Mouse (Mus musculus) forebrain, embryonic 14.5 days (tissue): Measurements from ENCODE around the gene Edrf1. TPM values are rescaled to one million over a fixed set of nuclear protein-coding genes. Genes with fewer than 3 reads are reported as not detected.
"Not testable (repeated sequence)": the region's sequence is repeated elsewhere in the genome, so short reads cannot be mapped to it uniquely, and the experiment has no call there.

Source experiments
- ATAC-seq: fragments of 200-750 bp; cut with Nextera tagmentation; 2 replicates; pipeline ENCODE4 v1.8.0; 2017; ENCODE audit warnings: mild to moderate bottlenecking, moderate library complexity
- DNase-seq: peaks from one replicate; pipeline ENCODE4 v3.0.0-alpha.2; 2015; ENCODE audit warnings: low spot score
- H3K27ac ChIP-seq: fragments of 300-500 bp; sonication (generic); 2 replicates; pipeline ENCODE4 v1.5.1; 2014; ENCODE audit warnings: low read depth, mild to moderate bottlenecking, control low read depth, low read length, moderate library complexity
- H3K27me3 ChIP-seq: fragments of 300-500 bp; sonication (generic); replicated peaks from 2 replicates; pipeline ENCODE4 v1.6.1; 2014; ENCODE audit warnings: low read length, control low read depth, mixed read lengths; ENCODE audit not compliant: control insufficient read depth, insufficient read depth
- H3K36me3 ChIP-seq: fragments of 300-500 bp; sonication (generic); 2 replicates; pipeline ENCODE4 v1.6.1; 2014; ENCODE audit warnings: low read length, control low read depth; ENCODE audit not compliant: control insufficient read depth, insufficient read depth
- H3K4me1 ChIP-seq: fragments of 300-500 bp; sonication (generic); 2 replicates; pipeline ENCODE4 v1.6.1; 2014; ENCODE audit warnings: antibody characterized with exemption, low read length, control low read depth; ENCODE audit not compliant: control insufficient read depth, insufficient read depth
- H3K4me2 ChIP-seq: fragments of 300-500 bp; sonication (generic); 2 replicates; pipeline ENCODE4 v1.6.1; 2014; ENCODE audit warnings: mild to moderate bottlenecking, control low read depth, low read length
- H3K4me3 ChIP-seq: fragments of 300-500 bp; sonication (generic); 2 replicates; pipeline ENCODE4 v1.5.1; 2014; ENCODE audit warnings: low read depth, low read length, control low read depth
- H3K9ac ChIP-seq: fragments of 300-500 bp; sonication (generic); 2 replicates; pipeline ENCODE4 v1.6.1; 2014; ENCODE audit warnings: mild to moderate bottlenecking, low read length, control low read depth, moderate library complexity
- H3K9me3 ChIP-seq: fragments of 300-500 bp; sonication (generic); replicated peaks from 2 replicates; pipeline ENCODE4 v1.6.1; 2016; ENCODE audit warnings: low read length, control low read depth, mixed read lengths; ENCODE audit not compliant: control insufficient read depth
- WGBS: fragments of 180-500 bp; shearing (Covaris S2); extraction: QIAGEN DNeasy Blood & Tissue Kit; methylation state at CpG from one replicate; pipeline ENCODE4 v1.1.7; 2014; 5-methylcytosine and 5-hydroxymethylcytosine counted together
- polyA plus RNA-seq: library from polyadenylated mRNA; unstranded; fragments of >200 nt; fragmentation: Nextera tagmentation; extraction: Ambion mirVana; gene quantifications from 2 replicates; pipeline ENCODE4 v1.2.1, GENCODE M21; 2014

The Edrf1 gene
- polyA plus RNA-seq, 1 experiment from 2014 or later = 22.8 TPM

GRCm38 (mm10) chr7:133676002-133676401 lies 38.7 kb downstream of the Edrf1 start:
- WGBS = 66% methylated on average over 9 of the region's 9 CpGs

DNA sequence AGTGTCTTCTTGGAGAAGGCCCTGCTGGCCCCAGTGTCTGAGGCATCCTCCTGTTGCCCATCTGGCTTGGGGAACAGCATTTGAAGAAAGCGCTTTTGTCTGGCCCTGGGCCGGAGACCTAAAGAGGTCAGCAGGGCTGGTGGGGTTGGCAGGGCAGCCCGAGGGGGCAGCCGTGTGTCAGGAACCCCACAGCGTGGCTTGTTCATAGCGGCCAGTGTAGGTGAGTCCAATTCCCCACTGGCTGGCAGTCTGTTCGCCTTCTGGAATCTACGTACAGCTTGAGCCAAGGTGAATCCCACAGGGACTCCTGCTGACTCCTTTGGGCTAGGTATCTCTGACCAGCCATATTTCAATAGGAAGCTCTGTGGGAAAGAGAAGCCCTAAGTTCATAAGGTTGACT lies 41.4 kb downstream of the Edrf1 start:
- H3K4me2 ChIP-seq = no peak overlapping the region
- no peak overlapping the region for H3K27ac ChIP-seq
- H3K36me3 ChIP-seq = peaks cover 5% of the 10 kb centered on the region; the same call in 1 of the 2 replicates
- H3K4me3 ChIP-seq = no peak overlapping the region
- no peaks in the 10 kb centered on the region for H3K4me1 ChIP-seq
- no peaks in the 10 kb centered on the region for H3K9me3 ChIP-seq
- H3K9ac ChIP-seq = no peak overlapping the region
- WGBS = 91% methylated on average over 8 of the region's 8 CpGs
- no peak for DNase-seq
- no peak for ATAC-seq
- no peaks in the 10 kb centered on the region for H3K27me3 ChIP-seq

More at GRCm38 (mm10) chr7:133676002-133676401, 38.7 kb downstream of the Edrf1 start:
- no peak overlapping the region for H3K27ac ChIP-seq
- H3K9ac ChIP-seq = no peak overlapping the region
- no peaks in the 10 kb centered on the region for H3K9me3 ChIP-seq
- H3K4me3 ChIP-seq = no peak overlapping the region
- ATAC-seq (no peak), DNase-seq (peak; percentile 23)
- H3K4me2 ChIP-seq = no peak overlapping the region
- H3K4me1 ChIP-seq = no peaks in the 10 kb centered on the region
- peaks cover 32% of the 10 kb centered on the region for H3K36me3 ChIP-seq
- no peaks in the 10 kb centered on the region for H3K27me3 ChIP-seq

GRCm38 (mm10) chr7:133679439-133679838 lies 42.1 kb downstream of the Edrf1 start:
- WGBS = 65% methylated on average over 4 of the region's 4 CpGs
- Histone ChIP-seq H3K4me2 (no peak overlapping the region), H3K9me3 (no peaks in the 10 kb centered on the region), H3K4me1 (no peaks in the 10 kb centered on the region), H3K9ac (no peak overlapping the region), H3K36me3 (0 out of 2 replicates have a peak, but pooled peaks cover 3% of the 10 kb centered on the region), H3K27ac (no peak overlapping the region), H3K4me3 (no peak overlapping the region), H3K27me3 (no peaks in the 10 kb centered on the region)
- ATAC-seq = no peak
- DNase-seq = peak; percentile 30

- Histone ChIP-seq H3K27ac (no peak within 1 kb of the TSS), H3K4me3 (no peak within 1 kb of the TSS), H3K36me3 (no peaks in the 10 kb centered on the region), H3K4me1 (no peaks in the 10 kb centered on the region), H3K4me2 (no peak within 1 kb of the TSS), H3K9ac (no peak within 1 kb of the TSS), H3K27me3 (no peaks in the 10 kb centered on the region), H3K9me3 (no peaks in the 10 kb centered on the region)
- WGBS = 84% methylated on average over 3 of the region's 3 CpGs
- no peak for DNase-seq
- ATAC-seq = no peak
These were observed 42.6 kb downstream of the Edrf1 start, which contains the start of gene Mmp21 for GRCm38 (mm10) chr7:133679961-133680360. TSS of gene Mmp21 (minus strand) at chr7:133680061.

- H3K36me3 ChIP-seq = peaks cover 7% of the 10 kb centered on the region
- H3K27ac ChIP-seq = no peak overlapping the region
- no peak overlapping the region for H3K9ac ChIP-seq
- no peak overlapping the region for H3K4me3 ChIP-seq
- no peak overlapping the region for H3K4me2 ChIP-seq
- ATAC-seq (no peak), DNase-seq (no peak)
- no peaks in the 10 kb centered on the region for H3K4me1 ChIP-seq
- WGBS = 84% methylated on average over 5 of the region's 5 CpGs
- H3K27me3 ChIP-seq = no peaks in the 10 kb centered on the region
- H3K9me3 ChIP-seq = no peaks in the 10 kb centered on the region; the same call in 1 of the 2 replicates
These were observed 46.3 kb downstream of the Edrf1 start for GRCm38 (mm10) chr7:133683626-133684025.

DNA sequence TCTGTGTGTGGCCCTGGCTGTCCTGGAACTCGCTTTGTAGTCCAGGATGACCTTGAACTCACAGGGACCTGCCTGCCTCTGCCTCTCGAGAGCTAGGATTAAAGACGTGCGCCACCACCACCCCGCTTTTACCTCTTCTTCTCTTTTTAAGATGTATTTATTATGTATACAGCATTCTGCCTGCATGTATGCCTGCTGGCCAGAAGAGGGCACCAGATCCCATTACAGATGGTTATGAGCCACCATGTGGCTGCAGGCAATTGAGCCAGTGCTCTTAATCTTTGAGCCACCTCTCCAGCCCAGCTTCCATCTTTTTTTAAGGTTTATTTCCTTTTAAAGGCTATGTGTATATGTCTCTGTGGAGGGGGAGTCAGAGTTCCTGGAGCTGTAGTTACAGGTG lies 46.8 kb downstream of the Edrf1 start:
- no peak overlapping the region for H3K4me3 ChIP-seq
- H3K9ac ChIP-seq = no peak overlapping the region
- H3K27ac ChIP-seq = no peak overlapping the region
- H3K36me3 ChIP-seq = peaks cover 12% of the 10 kb centered on the region
- H3K4me1 ChIP-seq = no peaks in the 10 kb centered on the region
- DNase-seq = no peak
- WGBS = 89% methylated on average over 5 of the region's 5 CpGs
- no peaks in the 10 kb centered on the region for H3K27me3 ChIP-seq
- ATAC-seq = no peak
- H3K4me2 ChIP-seq = no peak overlapping the region
- no peaks in the 10 kb centered on the region; the same call in 1 of the 2 replicates for H3K9me3 ChIP-seq

- WGBS = 97% methylated on average over 6 of the region's 6 CpGs
- H3K9me3 ChIP-seq = no peaks in the 10 kb centered on the region; the same call in 1 of the 2 replicates
- ATAC-seq = no peak
These were observed 47.4 kb downstream of the Edrf1 start for GRCm38 (mm10) chr7:133684701-133685100.

DNA sequence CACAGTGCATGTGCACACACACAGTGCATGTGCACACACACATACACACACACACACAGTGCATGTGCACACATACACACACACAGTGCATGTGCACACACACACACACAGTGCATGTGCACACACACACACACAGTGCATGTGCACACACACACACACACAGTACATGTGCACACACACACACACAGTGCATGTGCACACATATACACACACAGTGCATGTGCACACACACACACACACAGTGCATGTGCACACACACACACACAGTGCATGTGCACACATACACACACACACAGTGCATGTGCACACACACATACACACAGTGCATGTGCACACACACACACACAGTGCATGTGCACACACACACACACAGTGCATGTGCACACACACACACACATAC lies 48.3 kb downstream of the Edrf1 start:
- not testable (repeated sequence) for H3K4me1 ChIP-seq, ATAC-seq, H3K9me3 ChIP-seq, H3K27ac ChIP-seq, H3K4me3 ChIP-seq, H3K27me3 ChIP-seq, H3K4me2 ChIP-seq, H3K9ac ChIP-seq, DNase-seq
- peaks cover 22% of the 10 kb centered on the region for H3K36me3 ChIP-seq

More at GRCm38 (mm10) chr7:133684701-133685100, 47.4 kb downstream of the Edrf1 start:
- Histone ChIP-seq H3K9ac (no peak overlapping the region), H3K4me1 (no peaks in the 10 kb centered on the region), H3K4me3 (no peak overlapping the region), H3K36me3 (peaks cover 18% of the 10 kb centered on the region), H3K27ac (no peak overlapping the region), H3K4me2 (no peak overlapping the region), H3K27me3 (no peaks in the 10 kb centered on the region)
- DNase-seq = no peak

- Histone ChIP-seq H3K27ac (no peak overlapping the region), H3K27me3 (no peaks in the 10 kb centered on the region), H3K36me3 (peaks cover 6% of the 10 kb centered on the region; the same call in 1 of the 2 replicates), H3K4me3 (no peak overlapping the region), H3K9ac (no peak overlapping the region), H3K9me3 (no peaks in the 10 kb centered on the region), H3K4me1 (no peaks in the 10 kb centered on the region), H3K4me2 (no peak overlapping the region)
- 88% methylated on average over 12 of the region's 12 CpGs for WGBS
- DNase-seq (no peak), ATAC-seq (no peak)
These were observed 60.8 kb downstream of the Edrf1 start for GRCm38 (mm10) chr7:133698021-133698709.
